Mouse (Mus musculus) embryonic facial prominence, embryonic 11.5 days (tissue): ENCODE measurements around the gene Efna1. TPM values are rescaled to one million over a fixed set of nuclear protein-coding genes. Genes with fewer than 3 reads are reported as not detected.
A peak's percentile ranks its signal among the peaks of the same experiment; 100 is the strongest.

Experiments used
- ATAC-seq: fragments of 200-750 bp; cut with Nextera tagmentation; replicated peaks from 2 replicates; pipeline ENCODE4 v1.8.0; 2017; ENCODE audit warnings: low read depth; ENCODE audit not compliant: insufficient number of reproducible peaks, low FRiP score, low TSS enrichment
- DNase-seq: peaks from one replicate; pipeline ENCODE4 v3.0.0-alpha.2; 2015; ENCODE audit warnings: low spot score
- H3K27ac ChIP-seq: fragments of 300-500 bp; sonication (generic); replicated peaks from 2 replicates; pipeline ENCODE4 v1.5.1; 2014; ENCODE audit warnings: mild to moderate bottlenecking, low read depth, low read length, control low read depth
- H3K27me3 ChIP-seq: fragments of 300-500 bp; sonication (generic); 2 replicates; pipeline ENCODE4 v1.6.1; 2014; ENCODE audit warnings: mild to moderate bottlenecking, low read length, moderate library complexity, mixed read lengths; ENCODE audit not compliant: control insufficient read depth, insufficient read depth
- H3K36me3 ChIP-seq: fragments of 300-500 bp; sonication (generic); replicated peaks from 2 replicates; pipeline ENCODE4 v1.6.1; 2014; ENCODE audit warnings: low read depth, mild to moderate bottlenecking, low read length, moderate library complexity, mixed read lengths; ENCODE audit not compliant: control insufficient read depth, insufficient read depth
- H3K4me1 ChIP-seq: fragments of 300-500 bp; sonication (generic); 2 replicates; pipeline ENCODE4 v1.6.1; 2014; ENCODE audit warnings: low read length, mixed read lengths; ENCODE audit not compliant: control insufficient read depth, insufficient read depth
- H3K4me2 ChIP-seq: fragments of 300-500 bp; sonication (generic); 2 replicates; pipeline ENCODE4 v1.6.1; 2014; ENCODE audit warnings: low read depth, mild to moderate bottlenecking, control low read depth, low read length, moderate library complexity
- H3K4me3 ChIP-seq: fragments of 300-500 bp; sonication (generic); 2 replicates; pipeline ENCODE4 v1.5.1; 2014; ENCODE audit warnings: low read depth, low read length, control low read depth
- H3K9ac ChIP-seq: fragments of 300-500 bp; sonication (generic); replicated peaks from 2 replicates; pipeline ENCODE4 v1.6.1; 2014; ENCODE audit warnings: mild to moderate bottlenecking, control low read depth, low read length
- H3K9me3 ChIP-seq: fragments of 300-500 bp; sonication (generic); replicated peaks from 2 replicates; pipeline ENCODE4 v1.6.1; 2016; ENCODE audit warnings: mild to moderate bottlenecking, low read length, inconsistent platforms, mixed read lengths; ENCODE audit not compliant: control insufficient read depth
- WGBS: fragments of 180-500 bp; shearing (Covaris S2); extraction: QIAGEN DNeasy Blood & Tissue Kit; methylation state at CpG from one replicate; pipeline ENCODE4 v1.1.7; 2014; 5-methylcytosine and 5-hydroxymethylcytosine counted together
- polyA plus RNA-seq: library from polyadenylated mRNA; unstranded; fragments of >200 nt; fragmentation: Nextera tagmentation; extraction: Ambion mirVana; gene quantifications from 2 replicates; pipeline ENCODE4 v1.2.1, GENCODE M21; 2014

Gene Efna1
- polyA plus RNA-seq, 1 experiment from 2014 or later: 26.9 TPM

- Histone ChIP-seq H3K4me1 (peaks cover 5% of the 10 kb centered on the region), H3K9me3 (no peaks in the 10 kb centered on the region), H3K36me3 (no peaks in the 10 kb centered on the region), H3K27me3 (peaks cover 2% of the 10 kb centered on the region; the same call in 1 of the 2 replicates), H3K27ac (no peak overlapping the region), H3K4me2 (no peak overlapping the region), H3K4me3 (no peak overlapping the region), H3K9ac (no peak overlapping the region)
- DNase-seq: no peak
- 78% methylated on average over 14 of the region's 14 CpGs for WGBS
- no peak for ATAC-seq
These were observed 47.3 kb downstream of the Efna1 start for GRCm38 (mm10) chr3:89233562-89234110.

GRCm38 (mm10) chr3:89232614-89233013 is 48.3 kb downstream of the Efna1 start:
- no peaks in the 10 kb centered on the region for H3K9me3 ChIP-seq
- WGBS: 58% methylated on average over 6 of the region's 6 CpGs
- DNase-seq (no peak), ATAC-seq (no peak)
- no peaks in the 10 kb centered on the region for H3K36me3 ChIP-seq
- peaks cover 6% of the 10 kb centered on the region for H3K4me1 ChIP-seq
- peaks cover 2% of the 10 kb centered on the region; the same call in 1 of the 2 replicates for H3K27me3 ChIP-seq
- H3K9ac ChIP-seq: no peak overlapping the region
- H3K4me2 ChIP-seq: no peak overlapping the region
- no peak overlapping the region for H3K27ac ChIP-seq
- no peak overlapping the region for H3K4me3 ChIP-seq

GRCm38 (mm10) chr3:89231772-89232275 is 49.1 kb downstream of the Efna1 start:
- no peak overlapping the region for H3K27ac ChIP-seq
- DNase-seq: no peak
- H3K9me3 ChIP-seq: no peaks in the 10 kb centered on the region
- peaks cover 6% of the 10 kb centered on the region for H3K4me1 ChIP-seq
- 74% methylated on average over 16 of the region's 16 CpGs for WGBS
- H3K4me3 ChIP-seq: no peak overlapping the region
- no peaks in the 10 kb centered on the region for H3K36me3 ChIP-seq
- H3K4me2 ChIP-seq: no peak overlapping the region
- H3K27me3 ChIP-seq: peaks cover 2% of the 10 kb centered on the region; the same call in 1 of the 2 replicates
- no peak for ATAC-seq
- no peak overlapping the region for H3K9ac ChIP-seq

- no peak overlapping the region for H3K9ac ChIP-seq
- no peak overlapping the region for H3K4me3 ChIP-seq
- H3K9me3 ChIP-seq: no peaks in the 10 kb centered on the region
- no peaks in the 10 kb centered on the region for H3K36me3 ChIP-seq
- H3K4me2 ChIP-seq: no peak overlapping the region
- peaks cover 6% of the 10 kb centered on the region for H3K4me1 ChIP-seq
- DNase-seq: no peak
- H3K27me3 ChIP-seq: peaks cover 2% of the 10 kb centered on the region; the same call in 1 of the 2 replicates
- H3K27ac ChIP-seq: no peak overlapping the region
- 64% methylated on average over 7 of the region's 7 CpGs for WGBS
- no peak for ATAC-seq
These were observed 49.6 kb downstream of the Efna1 start for GRCm38 (mm10) chr3:89231345-89231744.

- Histone ChIP-seq H3K27me3 (peaks cover 2% of the 10 kb centered on the region; the same call in 1 of the 2 replicates), H3K4me3 (no peak overlapping the region), H3K36me3 (no peaks in the 10 kb centered on the region), H3K9me3 (no peaks in the 10 kb centered on the region), H3K27ac (no peak overlapping the region), H3K4me1 (peaks cover 6% of the 10 kb centered on the region), H3K4me2 (no peak overlapping the region), H3K9ac (no peak overlapping the region)
- ATAC-seq (no peak), DNase-seq (no peak)
- WGBS: 93% methylated on average over 2 of the region's 2 CpGs
These were observed 50.4 kb downstream of the Efna1 start for GRCm38 (mm10) chr3:89230561-89230960.

GRCm38 (mm10) chr3:89229276-89229675 is 51.7 kb downstream of the Efna1 start:
- ATAC-seq: no peak
- H3K4me1 ChIP-seq: peaks cover 6% of the 10 kb centered on the region
- no peak overlapping the region for H3K4me3 ChIP-seq
- no peak overlapping the region for H3K27ac ChIP-seq
- H3K36me3 ChIP-seq: no peaks in the 10 kb centered on the region
- 61% methylated on average over 4 of the region's 4 CpGs for WGBS
- H3K4me2 ChIP-seq: no peak overlapping the region
- H3K27me3 ChIP-seq: peaks cover 2% of the 10 kb centered on the region; the same call in 1 of the 2 replicates
- no peak for DNase-seq
- no peaks in the 10 kb centered on the region for H3K9me3 ChIP-seq
- H3K9ac ChIP-seq: no peak overlapping the region

- Histone ChIP-seq H3K4me3 (peak within 1 kb of the TSS; percentile 52), H3K9me3 (no peaks in the 10 kb centered on the region), H3K36me3 (no peaks in the 10 kb centered on the region), H3K4me1 (peaks cover 6% of the 10 kb centered on the region), H3K4me2 (peak within 1 kb of the TSS; percentile 90), H3K9ac (peak within 1 kb of the TSS; percentile 72), H3K27ac (peak within 1 kb of the TSS; percentile 59), H3K27me3 (peaks cover 2% of the 10 kb centered on the region; the same call in 1 of the 2 replicates)
- DNase-seq (no peak), ATAC-seq (no peak)
- WGBS: 22% methylated on average over 10 of the region's 10 CpGs
These were observed 52.1 kb downstream of the Efna1 start, which contains the start of gene Muc1 for GRCm38 (mm10) chr3:89228836-89229235. Gene Muc1, plus strand, starts transcription at chr3:89229057.

- Histone ChIP-seq H3K9ac (peak overlapping the region; percentile 72), H3K27ac (no peak overlapping the region)
These were observed 52.8 kb downstream of the Efna1 start for GRCm38 (mm10) chr3:89228180-89228549.

More at GRCm38 (mm10) chr3:89228180-89228549, 52.8 kb downstream of the Efna1 start:
- Histone ChIP-seq H3K27me3 (peaks cover 2% of the 10 kb centered on the region; the same call in 1 of the 2 replicates), H3K4me2 (peak overlapping the region; percentile 90), H3K36me3 (no peaks in the 10 kb centered on the region), H3K4me3 (peak overlapping the region; percentile 52), H3K4me1 (peaks cover 6% of the 10 kb centered on the region), H3K9me3 (no peaks in the 10 kb centered on the region)
- peak; percentile 92 for DNase-seq
- ATAC-seq: peak; percentile 12; the same call in 1 of the 2 replicates
- WGBS: under 1% methylated on average over 19 of the region's 20 CpGs
